Mouse (Mus musculus) adrenal gland, adult 2 months (tissue): ENCODE results near the gene Hk2. TPM values are rescaled to one million over a fixed set of nuclear protein-coding genes. Genes with fewer than 3 reads are reported as not detected.

Experiments
- DNase-seq: peaks from one replicate; pipeline ENCODE4 v3.0.0; 2021
- polyA plus RNA-seq: library from polyadenylated mRNA; depleted of rRNA; stranded (reverse); fragments of >200 nt; gene quantifications from 2 replicates; pipeline ENCODE4 v1.2.3, GENCODE M21; 2012
- total RNA-seq, 2 experiments: library from RNA; stranded (reverse); gene quantifications; 2 replicates each; pipeline ENCODE4 v1.2.3; 2021

The Hk2 gene
- total and polyA plus RNA-seq, 3 experiments = 16.8 to 110 (median 69.1) TPM

DNA sequence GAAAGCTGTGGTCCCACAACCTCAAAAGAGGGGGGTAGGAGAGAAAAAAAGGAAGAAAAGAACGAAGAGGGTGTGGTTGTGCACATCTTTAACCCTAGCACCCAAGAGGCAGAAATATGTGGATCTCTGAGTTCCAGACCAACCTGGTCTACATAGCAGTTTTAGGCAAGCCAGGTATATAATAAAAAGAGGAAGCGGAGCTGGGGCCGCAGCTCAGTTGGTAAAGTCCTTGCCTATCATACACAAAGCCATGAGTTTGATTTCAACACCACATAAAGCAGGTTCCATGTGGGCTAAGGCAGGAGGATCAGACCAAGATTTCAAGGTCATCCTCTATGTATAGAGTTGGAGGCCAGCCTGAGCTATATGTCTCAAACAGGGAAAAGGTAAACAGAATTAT lies 4.0 kb downstream of the Hk2 start:
- no peak for DNase-seq

GRCm38 (mm10) chr6:82769704-82770103 lies 4.5 kb downstream of the Hk2 start:
- no peak for DNase-seq

- DNase-seq = peak; percentile 20
Measured at GRCm38 (mm10) chr6:82767734-82768586, 6.3 kb downstream of the Hk2 start.

- no peak for DNase-seq
Measured at GRCm38 (mm10) chr6:82766636-82767035, 7.6 kb downstream of the Hk2 start.

GRCm38 (mm10) chr6:82765261-82765660 lies 9.0 kb downstream of the Hk2 start:
- DNase-seq = no peak

DNA sequence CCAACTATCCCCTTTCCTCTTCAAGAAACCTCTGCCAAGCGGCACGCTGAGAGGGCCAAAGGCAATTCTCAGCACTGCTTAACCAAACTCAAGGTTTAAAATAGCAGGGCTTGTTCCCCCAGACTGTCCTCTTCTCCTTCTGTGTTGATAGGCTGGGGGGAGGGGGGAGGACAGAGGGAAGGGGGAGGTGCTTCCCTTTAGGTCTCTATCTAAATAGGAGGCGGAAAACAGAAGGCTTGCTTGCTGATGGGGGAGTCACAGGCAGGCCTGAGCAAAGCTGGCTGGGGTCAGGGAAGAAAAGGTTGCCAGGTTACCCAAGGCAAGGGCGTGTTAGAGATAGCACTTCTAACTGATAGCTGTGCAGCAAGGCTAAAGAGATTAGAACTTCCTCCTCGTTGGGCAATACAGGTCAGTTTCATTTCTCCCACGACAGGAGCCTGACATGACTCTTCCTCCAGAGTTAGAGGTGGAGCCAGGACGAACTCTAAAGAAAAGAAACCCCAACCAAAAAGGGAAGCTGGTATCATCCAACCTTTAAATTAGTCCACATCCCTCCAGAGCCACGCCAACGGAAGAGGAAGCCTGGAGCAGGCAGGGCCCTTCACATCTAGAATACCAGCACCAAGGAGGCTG lies 10.3 kb downstream of the Hk2 start:
- no peak for DNase-seq

- no peak for DNase-seq
Measured at GRCm38 (mm10) chr6:82762728-82763127, 11.5 kb downstream of the Hk2 start.

DNA sequence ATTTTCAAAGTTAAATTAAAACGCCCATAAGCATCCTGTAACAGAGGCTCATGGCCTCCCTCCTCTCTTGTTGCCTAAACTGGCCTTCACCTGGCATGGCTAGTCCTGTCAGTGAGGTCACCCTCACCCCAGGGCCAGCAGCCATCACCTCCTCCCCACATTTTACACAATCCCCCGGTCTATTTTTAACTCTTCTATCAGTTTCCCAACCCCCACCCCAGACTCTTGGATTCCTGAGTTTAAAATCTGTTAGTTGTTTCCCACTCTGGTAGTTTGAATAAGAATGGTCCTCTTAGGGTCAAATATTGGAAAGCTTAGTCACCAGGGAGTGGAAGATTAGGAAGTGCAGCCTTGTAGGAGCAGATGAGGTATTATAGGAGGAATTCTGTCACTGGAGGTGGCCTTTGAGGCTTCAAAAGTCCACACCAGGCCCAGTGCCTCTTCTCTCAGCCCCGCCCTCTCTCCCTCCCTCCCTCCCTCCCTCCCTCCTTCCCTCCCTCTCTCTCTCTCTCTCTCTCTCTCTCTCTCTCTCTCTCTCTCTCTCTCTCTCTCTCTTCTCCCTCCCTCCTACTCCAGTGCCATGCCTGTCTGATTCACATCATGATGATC lies 13.4 kb downstream of the Hk2 start:
- DNase-seq = peak; percentile 65

DNA sequence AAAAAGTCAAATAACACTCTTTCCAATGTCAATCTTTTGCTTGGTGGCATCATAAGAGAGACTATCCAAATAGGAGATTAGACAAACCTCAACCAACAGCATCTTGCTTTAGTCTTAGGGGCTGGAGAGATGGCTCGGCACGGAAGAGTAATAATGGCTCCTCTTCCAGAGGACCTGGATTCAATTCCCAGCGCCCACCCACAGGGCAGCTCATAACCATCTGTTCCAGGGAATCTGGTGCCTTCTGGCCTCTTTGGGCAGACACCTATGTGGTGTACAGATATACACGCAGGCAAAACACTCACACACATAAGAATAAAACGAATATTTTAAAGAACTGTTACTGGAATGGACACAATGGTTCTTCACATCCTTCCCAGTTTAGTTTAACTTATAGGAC lies 15.0 kb downstream of the Hk2 start:
- no peak for DNase-seq

DNA sequence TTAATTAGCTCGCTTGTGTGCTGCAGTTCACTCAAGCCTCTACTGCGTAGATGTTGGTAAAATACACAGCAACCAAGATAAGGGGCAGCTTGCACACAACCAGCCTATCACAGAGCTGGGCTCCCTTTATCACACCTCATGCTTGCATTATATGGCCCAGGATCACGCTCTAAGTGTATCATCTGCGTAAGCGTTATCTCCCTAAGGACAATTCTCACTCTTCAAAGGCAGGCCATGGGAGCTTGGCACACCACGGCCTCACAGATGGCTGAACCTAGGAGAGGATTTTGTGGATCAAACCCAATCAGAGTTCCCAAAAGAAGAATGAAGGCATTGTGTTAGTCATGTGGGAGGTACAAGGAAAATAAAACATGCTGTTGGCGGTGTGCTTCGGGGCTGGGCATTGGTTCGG lies 17.4 kb downstream of the Hk2 start:
- DNase-seq = no peak

DNA sequence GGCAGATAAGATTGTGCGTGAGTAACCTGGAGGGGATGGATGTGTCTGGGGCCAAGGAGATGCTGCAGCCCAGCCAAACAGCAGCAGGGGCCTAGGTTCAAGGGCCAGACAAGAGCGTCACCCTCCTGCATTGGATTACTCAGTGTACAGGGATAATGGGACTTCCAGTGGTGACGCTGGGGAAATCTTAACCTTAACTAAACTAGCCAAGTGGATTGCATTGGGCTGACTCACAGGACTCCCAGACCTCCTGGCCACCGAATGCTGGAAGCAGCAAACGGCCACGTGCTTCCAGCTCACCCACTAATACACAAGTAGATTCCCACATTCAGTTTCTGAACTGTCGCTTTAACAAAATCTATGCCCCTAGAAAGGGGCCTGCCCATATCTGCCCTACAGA lies 18.0 kb downstream of the Hk2 start:
- peak; percentile 78 for DNase-seq

- no peak for DNase-seq
Measured at GRCm38 (mm10) chr6:82755338-82755737, 18.9 kb downstream of the Hk2 start.

DNA sequence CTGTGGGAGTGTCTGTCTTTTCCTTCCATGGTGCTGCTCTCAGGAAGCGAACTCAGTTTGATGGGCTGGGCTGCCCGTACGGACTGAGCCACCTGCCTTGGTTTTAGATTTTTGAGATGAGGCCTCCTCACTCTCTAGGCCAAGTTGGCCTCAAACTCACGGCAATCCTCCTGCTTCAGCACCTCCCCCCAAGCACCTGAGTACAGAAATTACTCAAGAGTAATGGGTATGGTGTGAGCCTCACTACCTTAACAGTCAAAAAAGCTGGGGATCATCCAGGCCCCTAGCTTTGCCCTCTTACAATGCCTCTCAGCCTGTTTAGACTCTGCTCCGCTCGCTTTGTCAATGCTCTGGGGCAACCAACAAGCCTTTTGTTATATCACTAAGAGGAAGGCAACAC lies 19.5 kb downstream of the Hk2 start:
- DNase-seq = no peak

GRCm38 (mm10) chr6:82753638-82754361 lies 20.5 kb downstream of the Hk2 start:
- no peak for DNase-seq

DNA sequence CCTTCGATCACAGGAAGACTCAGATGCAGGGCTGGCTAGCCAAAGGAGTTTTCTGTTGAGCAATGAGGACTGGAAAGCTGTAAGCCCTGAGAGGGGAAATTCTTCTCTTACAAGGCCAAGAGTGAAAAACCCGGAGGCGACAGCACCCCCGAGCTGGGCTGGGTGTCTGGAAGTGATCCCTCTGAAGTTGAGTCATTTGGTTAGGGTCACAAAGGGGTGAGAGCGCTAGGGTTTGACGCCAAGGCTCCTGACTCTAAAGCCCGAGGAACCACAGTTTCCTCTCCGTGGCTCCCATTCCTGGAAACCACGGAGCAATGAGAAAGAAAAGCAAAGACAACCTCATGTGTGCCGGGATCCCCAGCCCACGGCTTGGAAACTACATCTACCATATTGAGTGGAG lies 21.2 kb downstream of the Hk2 start:
- DNase-seq = peak; percentile 46

DNA sequence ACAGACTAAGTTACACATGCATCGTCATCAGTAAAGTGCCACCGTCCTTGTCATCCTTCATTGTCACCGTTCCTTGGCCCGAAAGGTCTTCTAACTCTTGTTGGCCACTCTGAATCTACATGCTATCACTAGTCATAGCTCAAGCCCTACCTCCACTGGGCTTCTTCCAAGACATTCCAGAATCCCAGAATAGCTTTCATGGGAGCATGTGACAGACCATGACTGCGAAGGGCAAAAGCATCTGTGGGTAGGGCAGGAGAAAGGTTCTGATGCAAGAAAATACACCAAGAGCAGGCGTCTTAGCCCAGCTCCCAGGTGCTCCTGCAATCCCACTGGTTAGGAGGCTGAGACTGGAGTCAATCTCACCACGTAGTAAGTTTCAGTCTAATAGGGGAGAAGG lies 22.5 kb downstream of the Hk2 start:
- DNase-seq = no peak

GRCm38 (mm10) chr6:82751031-82751430 lies 23.2 kb downstream of the Hk2 start:
- DNase-seq = peak; percentile 89

DNA sequence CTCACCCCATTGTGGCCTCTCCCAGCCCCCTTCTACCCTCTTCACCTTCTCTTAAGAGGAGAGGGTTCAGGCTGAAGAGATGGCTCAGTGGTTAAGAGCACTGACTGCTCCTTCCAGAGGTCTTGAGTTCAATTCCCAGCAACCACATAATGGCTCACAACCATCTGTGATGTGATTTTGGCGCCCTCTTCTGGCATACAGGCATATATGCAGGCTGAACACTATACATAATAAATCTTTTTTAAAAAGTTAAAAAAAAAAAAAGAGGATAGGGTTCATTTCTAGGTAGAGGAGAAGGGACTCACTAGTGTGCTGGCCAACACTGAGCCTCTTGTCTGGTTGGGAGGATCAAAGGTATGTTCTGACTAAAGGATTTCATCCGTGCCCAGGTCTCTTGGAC lies 24.2 kb downstream of the Hk2 start:
- DNase-seq = no peak

GRCm38 (mm10) chr6:82748106-82748672 lies 26.1 kb downstream of the Hk2 start:
- peak; percentile 73 for DNase-seq

GRCm38 (mm10) chr6:82747085-82747484 lies 27.2 kb downstream of the Hk2 start:
- no peak for DNase-seq

DNA sequence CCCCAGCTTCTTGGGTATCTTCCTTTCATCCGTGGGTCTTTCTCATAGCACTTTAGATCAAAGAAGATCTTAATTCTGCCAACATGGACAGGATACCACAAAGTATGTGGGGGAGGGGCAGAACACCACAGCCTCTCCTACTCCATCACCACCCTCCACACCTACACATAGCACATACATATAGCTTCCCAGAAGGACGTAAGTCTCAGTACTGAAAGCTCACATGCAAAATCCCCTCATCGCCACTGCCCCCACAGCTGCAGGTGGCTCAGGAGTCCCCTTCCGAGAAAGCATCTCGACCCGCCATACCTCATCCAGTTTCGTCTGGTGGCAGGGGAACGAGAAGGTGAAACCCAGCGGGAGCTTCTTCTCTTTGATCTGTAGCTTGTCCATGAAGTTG lies 29.7 kb downstream of the Hk2 start:
- DNase-seq = no peak

DNA sequence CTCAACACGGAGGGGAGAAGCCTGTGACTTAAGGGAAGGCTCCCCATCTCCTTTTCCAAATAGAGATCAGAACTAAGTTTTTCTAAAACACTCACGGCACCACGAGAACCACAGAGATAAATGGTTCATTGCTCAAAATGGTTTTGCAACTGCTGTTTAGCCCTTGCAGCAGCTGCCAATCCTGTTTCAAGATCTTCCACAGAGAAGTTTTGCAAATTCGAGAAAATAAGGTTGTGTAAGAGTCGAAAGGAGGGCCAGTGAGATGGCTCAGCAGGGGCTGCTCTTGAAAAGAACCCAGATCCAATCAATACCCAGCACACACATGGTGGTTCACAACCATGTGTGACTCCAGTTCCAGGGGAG lies 32.8 kb downstream of the Hk2 start:
- DNase-seq = no peak
